20 mouse cellular contexts compared by ENCODE assay signal in genomic region chr17:73875268-73875667, GRCm38 (mm10).
DNase-seq lines count a peak whose midpoint lies in the region; ATAC-seq lines count a peak whose summit lies in the region.
"Had no signal": no experiment of that assay in that cellular context is flagged by ENCODE, and none has a peak within 500 bp of the region (broad histone marks: within the 10 kb centered on the region; RNA-seq: fewer than 3 reads in every experiment).

No protein-coding gene starts in this region.

- no peak for ATAC-seq in megakaryocyte, adult 5-6 weeks (ENCODE audit: poor library complexity, severe bottlenecking)
- peak; percentile 61 for ATAC-seq in activated CD4-positive, CD25-positive, alpha-beta regulatory T cell, adult 4 months
- ATAC-seq in hindbrain, embryonic 16.5 days, result no peak
- ATAC-seq: forebrain, embryonic 14.5 days; intestine, postnatal 0 days; Patski had no signal

- no peak overlapping the region for H3K27ac ChIP-seq in hindbrain, embryonic 16.5 days (ENCODE audit: low read depth, low read length)
- no peak overlapping the region for H3K27ac ChIP-seq in embryonic facial prominence, embryonic 10.5 days (replicated peaks)
- H3K27ac ChIP-seq: gastrocnemius, adult 2 months; heart, embryonic 13.5 days; hindbrain, embryonic 13.5 days had no signal

- H3K27me3 ChIP-seq in megakaryocyte, embryonic 14.5 days (replicated peaks), result peaks cover 4% of the 10 kb centered on the region
- H3K27me3 ChIP-seq in hindbrain, embryonic 16.5 days (replicated peaks; ENCODE audit: control insufficient read depth, insufficient read depth, low read length), result no peaks in the 10 kb centered on the region
- H3K27me3 ChIP-seq in embryonic facial prominence, embryonic 10.5 days (replicated peaks; ENCODE audit: low read depth, poor library complexity, severe bottlenecking), result no peaks in the 10 kb centered on the region
- H3K27me3 ChIP-seq: heart, embryonic 13.5 days; hindbrain, embryonic 13.5 days had no signal

- 91% methylated on average over 4 of the region's 4 CpGs for WGBS in hindbrain, embryonic 16.5 days
- WGBS in embryonic facial prominence, embryonic 10.5 days, result 85% methylated on average over 4 of the region's 4 CpGs

- H3K4me3 ChIP-seq in megakaryocyte, embryonic 14.5 days (replicated peaks), result peak overlapping the region; percentile 46
- no peak overlapping the region for H3K4me3 ChIP-seq in hindbrain, embryonic 16.5 days (ENCODE audit: low read length)
- H3K4me3 ChIP-seq in embryonic facial prominence, embryonic 10.5 days, result no peak overlapping the region
- H3K4me3 ChIP-seq: gastrocnemius, adult 2 months; heart, embryonic 13.5 days; hindbrain, embryonic 13.5 days had no signal

- H3K36me3 ChIP-seq in megakaryocyte, embryonic 14.5 days (replicated peaks; ENCODE audit: low read length), result no peaks in the 10 kb centered on the region
- no peaks in the 10 kb centered on the region for H3K36me3 ChIP-seq in hindbrain, embryonic 16.5 days (ENCODE audit: control insufficient read depth, insufficient read depth, low read length)
- H3K36me3 ChIP-seq in embryonic facial prominence, embryonic 10.5 days (replicated peaks), result no peaks in the 10 kb centered on the region
- H3K36me3 ChIP-seq: heart, embryonic 13.5 days; hindbrain, embryonic 13.5 days had no signal

- no peaks in the 10 kb centered on the region for H3K9me3 ChIP-seq in megakaryocyte, embryonic 14.5 days
- no peaks in the 10 kb centered on the region for H3K9me3 ChIP-seq in hindbrain, embryonic 16.5 days (ENCODE audit: control insufficient read depth, low read length)
- no peaks in the 10 kb centered on the region for H3K9me3 ChIP-seq in embryonic facial prominence, embryonic 10.5 days
- H3K9me3 ChIP-seq: heart, embryonic 13.5 days; hindbrain, embryonic 13.5 days had no signal

- H3K4me1 ChIP-seq in megakaryocyte, embryonic 14.5 days, result peaks cover 89% of the 10 kb centered on the region
- H3K4me1 ChIP-seq in hindbrain, embryonic 16.5 days (ENCODE audit: control insufficient read depth, insufficient read depth, low read depth, low read length), result no peaks in the 10 kb centered on the region
- no peaks in the 10 kb centered on the region for H3K4me1 ChIP-seq in embryonic facial prominence, embryonic 10.5 days
- H3K4me1 ChIP-seq: heart, embryonic 13.5 days; hindbrain, embryonic 13.5 days had no signal

- no peak overlapping the region for H3K4me2 ChIP-seq in hindbrain, embryonic 16.5 days (ENCODE audit: low read length)
- H3K4me2 ChIP-seq: heart, embryonic 13.5 days; hindbrain, embryonic 13.5 days had no signal

- peak; percentile 22 for DNase-seq in induced T-regulatory cell, adult 2 months (ENCODE audit: low read depth)
- no peak for DNase-seq in adrenal gland, postnatal 14 days
- no peak for DNase-seq in embryonic facial prominence, embryonic 10.5 days (ENCODE audit: low spot score)
- DNase-seq in layer of hippocampus, adult 9-11 months, result no peak
- DNase-seq: adrenal gland, adult 2 months; adrenal gland, postnatal 36 days; cerebellum, adult 8-10 months; cerebellum, postnatal 25 days; gastrocnemius, adult 2 months; gastrocnemius, postnatal 25 days; heart, postnatal 36 days had no signal

- H3K9ac ChIP-seq in hindbrain, embryonic 16.5 days (ENCODE audit: low read depth, low read length), result no peak overlapping the region
- H3K9ac ChIP-seq: heart, embryonic 13.5 days; hindbrain, embryonic 13.5 days had no signal
